Mouse (Mus musculus) large intestine, adult 2 months (tissue): Measurements from ENCODE around the gene Slc22a23. TPM values are rescaled to one million over a fixed set of nuclear protein-coding genes. Genes with fewer than 3 reads are reported as not detected.

ENCODE experiments used
- DNase-seq: peaks from one replicate; pipeline ENCODE4 v3.0.0-alpha.2; 2012; ENCODE audit warnings: low read depth, low spot score
- WGBS: fragments of 180-500 bp; shearing (Covaris S2); methylation state at CpG from one replicate; pipeline ENCODE4 v1.1.7; 2018; 5-methylcytosine and 5-hydroxymethylcytosine counted together
- polyA plus RNA-seq: library from polyadenylated mRNA; depleted of rRNA; stranded (reverse); fragments of >200 nt; gene quantifications from 2 replicates; pipeline ENCODE4 v1.2.3, GENCODE M21; 2012

Slc22a23 gene
- polyA plus RNA-seq, 1 experiment: 19.5 TPM

DNA sequence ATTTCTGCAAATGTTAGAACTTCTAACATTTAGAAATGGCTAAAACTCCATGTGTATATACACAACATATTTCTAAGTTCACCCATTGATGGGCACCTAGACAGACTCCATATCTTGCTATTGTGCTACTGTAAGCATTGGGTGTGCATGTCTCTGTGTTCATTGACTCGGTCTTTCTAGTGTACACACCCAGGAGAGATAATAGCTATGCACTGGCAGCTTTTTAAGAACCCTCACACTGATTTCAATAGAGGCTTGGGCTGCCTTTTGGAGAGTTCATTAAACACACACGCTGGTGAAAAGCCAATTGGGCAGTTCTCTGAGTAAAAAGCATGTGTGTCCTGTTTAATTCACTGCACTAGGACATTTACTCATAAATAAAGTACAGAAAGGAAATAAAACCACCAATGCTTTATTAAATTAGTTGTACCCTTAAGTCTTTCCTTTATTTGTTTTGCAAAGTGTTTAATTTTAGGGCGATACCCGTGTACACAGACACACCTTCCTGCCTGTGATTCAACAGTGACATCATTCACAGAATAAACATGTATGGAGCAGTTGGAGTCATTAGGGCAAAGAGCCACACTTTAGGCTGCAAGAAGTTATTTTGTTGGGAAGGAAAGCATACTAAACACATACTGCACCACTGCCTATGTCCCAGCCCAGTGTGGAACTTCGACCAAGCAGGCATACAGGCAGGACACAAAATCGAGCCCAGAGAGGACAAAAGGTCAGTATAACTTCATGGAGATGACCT is 137.1 kb downstream of the Slc22a23 start:
- 14% methylated on average over 6 of the region's 6 CpGs for WGBS
- peak; percentile 82 for DNase-seq

DNA sequence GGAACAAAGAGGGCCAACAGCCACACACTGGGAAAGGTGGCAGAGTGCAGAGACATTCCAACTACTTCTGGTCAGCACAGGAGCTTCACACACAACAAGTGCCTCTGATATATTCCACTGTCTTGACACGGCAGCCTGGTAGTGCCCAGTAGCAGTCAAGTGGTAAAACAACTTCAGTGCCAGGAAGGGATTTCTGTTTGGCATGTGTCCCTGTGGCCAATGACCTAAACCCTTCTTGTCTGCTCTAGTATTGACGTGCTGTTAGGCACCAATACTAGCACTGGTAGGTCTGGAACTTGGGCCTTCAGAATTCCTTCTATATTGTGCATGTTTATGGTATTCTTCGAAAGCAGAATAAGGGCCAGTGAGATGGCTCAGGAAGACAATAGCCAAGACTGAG is 139.8 kb downstream of the Slc22a23 start:
- WGBS: 77% methylated on average over 3 of the region's 3 CpGs
- DNase-seq: no peak

DNA sequence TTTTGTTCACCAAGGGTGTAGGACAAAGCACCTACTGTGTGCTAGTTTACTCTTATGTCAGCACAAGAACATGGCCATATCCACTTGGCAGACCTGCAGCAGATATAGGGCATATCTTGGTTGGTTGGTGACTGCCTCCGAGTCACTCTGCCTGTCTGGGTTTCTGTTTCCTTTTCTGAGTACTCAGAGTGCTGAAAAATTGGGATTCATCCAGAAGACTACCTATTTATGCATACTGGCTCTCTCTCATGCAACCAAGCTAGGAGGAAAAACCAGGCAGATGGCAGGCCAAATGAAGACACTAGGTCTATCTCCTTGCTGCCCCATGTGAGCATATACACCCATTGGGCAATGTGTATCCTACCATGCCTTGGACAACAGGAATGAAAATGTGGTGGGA is 149.3 kb downstream of the Slc22a23 start:
- WGBS: 73% methylated on average over 1 of the region's 1 CpGs
- no peak for DNase-seq

DNA sequence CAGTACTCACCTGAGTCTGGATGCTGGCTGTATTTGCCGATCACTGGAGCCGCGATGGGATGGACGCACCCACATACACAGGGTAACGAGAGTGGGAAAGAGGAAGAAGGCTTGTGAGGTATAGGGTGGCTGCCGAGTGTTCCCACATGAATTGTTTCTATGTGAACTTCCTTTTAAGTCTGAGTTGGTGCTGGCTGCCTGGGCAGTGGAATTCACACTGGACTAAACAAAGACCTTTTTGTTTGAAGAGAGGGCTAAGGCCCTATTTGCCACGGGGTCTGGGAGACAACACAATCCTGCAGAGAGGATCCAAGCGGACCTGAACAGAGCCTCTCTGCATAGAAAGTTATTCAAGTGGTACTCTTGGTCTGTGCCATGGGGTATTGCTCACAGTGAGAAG is 151.6 kb downstream of the Slc22a23 start:
- WGBS: 75% methylated on average over 8 of the region's 8 CpGs
- no peak for DNase-seq

DNA sequence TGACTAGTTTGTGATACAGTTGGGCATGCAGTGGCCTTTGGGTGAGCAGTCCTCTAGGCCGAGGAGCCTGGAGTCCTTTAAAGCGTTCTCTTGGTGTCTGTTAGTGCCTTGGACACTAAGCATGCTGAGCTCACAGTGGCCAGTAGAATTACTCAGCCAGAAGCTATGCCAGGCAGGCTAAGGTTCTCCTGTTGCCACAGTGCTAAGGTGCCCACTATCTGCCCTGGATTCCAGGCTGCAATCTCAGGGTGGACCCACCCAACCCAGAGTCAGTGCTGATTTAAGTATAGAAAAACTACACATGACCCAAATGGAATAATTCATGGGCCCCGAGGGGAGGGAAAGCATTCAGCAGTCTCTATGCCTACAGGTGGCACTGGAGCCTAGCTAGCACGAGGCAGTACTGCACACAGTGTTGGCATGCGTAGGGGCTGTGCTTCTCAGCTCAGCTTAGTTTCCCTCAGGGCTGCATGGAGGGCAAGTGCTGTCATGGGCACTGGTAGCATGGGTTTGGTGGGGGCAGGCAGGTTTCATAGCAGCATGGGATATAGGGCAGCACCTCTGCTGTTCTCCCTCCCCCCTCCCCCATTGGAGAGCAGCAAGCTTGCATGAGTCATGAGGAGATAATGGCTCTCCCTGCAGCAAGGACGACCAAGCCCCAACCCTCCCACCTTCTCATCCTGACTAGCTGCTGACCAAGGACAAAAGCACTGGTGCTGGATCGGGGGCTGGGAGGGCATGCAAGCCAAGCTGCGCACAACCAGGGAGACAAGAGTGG is 152.4 kb downstream of the Slc22a23 start:
- 70% methylated on average over 8 of the region's 8 CpGs for WGBS
- no peak for DNase-seq

DNA sequence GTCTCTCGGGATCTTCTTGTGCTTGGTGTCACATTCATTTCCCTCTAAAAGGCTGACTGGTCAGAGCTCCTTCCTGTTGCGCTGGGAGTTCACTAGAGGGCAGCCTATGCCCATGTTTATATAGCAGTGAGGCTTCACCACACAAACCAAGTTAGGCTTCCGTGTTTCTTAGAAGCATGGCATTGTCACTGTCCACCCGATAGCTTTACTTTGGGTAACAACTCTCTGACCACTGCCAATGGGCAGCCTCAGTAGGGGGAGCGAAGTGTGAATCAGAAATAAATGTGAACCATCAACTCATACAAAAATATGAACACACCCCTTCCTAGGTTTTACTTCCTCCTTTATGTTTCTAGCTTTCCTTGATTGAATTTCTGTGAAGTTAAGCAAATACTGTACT is 157.4 kb downstream of the Slc22a23 start:
- peak; percentile 47 for DNase-seq
- WGBS: 2% methylated on average over 5 of the region's 5 CpGs

DNA sequence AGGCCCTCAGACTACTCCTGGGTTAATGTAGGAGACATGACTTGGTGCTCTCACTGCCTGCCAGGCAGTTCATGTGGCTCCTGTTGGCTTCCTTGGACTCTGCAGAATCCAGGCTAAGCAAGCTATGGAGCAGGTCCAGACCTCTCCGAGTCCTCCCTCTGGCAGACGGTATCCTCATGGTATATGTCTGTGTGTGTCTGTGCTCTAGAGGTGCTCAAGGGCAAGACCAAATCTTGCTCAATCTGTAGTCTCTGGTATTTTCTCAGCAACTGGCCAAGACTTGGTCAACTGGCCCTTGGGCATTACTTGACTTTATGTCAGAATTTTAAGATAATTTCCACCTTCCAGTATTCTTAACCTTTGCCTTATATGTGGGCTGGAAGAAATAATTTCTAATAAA is 159.6 kb downstream of the Slc22a23 start:
- DNase-seq: no peak
- 82% methylated on average over 2 of the region's 2 CpGs for WGBS

DNA sequence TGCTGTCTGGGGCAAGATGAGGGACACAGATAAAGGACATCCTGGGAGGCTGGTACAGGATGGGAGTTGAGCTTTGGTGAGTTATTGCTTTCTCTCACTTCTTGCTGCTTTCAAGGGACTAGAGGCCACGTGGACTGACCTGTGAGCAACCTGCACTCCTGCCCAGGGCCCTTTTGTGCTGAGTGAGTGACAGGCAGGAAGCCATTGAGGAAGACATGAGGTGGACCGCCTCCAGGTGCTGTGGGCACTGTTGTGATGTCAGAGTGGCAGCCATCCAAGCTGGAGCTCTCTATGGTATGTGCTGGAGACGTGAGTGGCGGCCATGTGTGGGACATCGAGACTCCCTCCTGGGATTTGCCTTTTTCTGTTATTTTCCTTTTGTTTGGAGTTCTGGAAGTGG is 163.4 kb downstream of the Slc22a23 start:
- 85% methylated on average over 5 of the region's 5 CpGs for WGBS
- DNase-seq: no peak

DNA sequence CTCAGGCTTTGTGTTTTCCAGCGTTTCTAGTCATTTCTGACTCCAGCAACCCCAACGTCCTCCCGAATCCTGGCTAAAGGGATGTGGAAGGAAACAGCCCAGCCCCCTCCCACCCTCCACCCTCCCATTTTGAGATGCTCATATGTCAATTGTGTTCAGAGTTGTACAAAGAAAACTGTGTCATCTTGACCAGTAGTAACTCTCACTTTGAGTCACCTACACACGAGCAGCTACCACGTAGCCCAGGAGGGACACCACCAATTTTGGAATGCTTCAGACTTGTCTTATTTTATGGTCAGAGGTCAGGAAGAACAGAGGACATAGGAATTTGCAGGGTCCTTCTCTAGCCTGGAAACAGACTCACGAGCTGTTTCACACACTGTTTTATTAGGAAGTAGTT is 171.0 kb downstream of the Slc22a23 start:
- 95% methylated on average over 6 of the region's 6 CpGs for WGBS
- no peak for DNase-seq

DNA sequence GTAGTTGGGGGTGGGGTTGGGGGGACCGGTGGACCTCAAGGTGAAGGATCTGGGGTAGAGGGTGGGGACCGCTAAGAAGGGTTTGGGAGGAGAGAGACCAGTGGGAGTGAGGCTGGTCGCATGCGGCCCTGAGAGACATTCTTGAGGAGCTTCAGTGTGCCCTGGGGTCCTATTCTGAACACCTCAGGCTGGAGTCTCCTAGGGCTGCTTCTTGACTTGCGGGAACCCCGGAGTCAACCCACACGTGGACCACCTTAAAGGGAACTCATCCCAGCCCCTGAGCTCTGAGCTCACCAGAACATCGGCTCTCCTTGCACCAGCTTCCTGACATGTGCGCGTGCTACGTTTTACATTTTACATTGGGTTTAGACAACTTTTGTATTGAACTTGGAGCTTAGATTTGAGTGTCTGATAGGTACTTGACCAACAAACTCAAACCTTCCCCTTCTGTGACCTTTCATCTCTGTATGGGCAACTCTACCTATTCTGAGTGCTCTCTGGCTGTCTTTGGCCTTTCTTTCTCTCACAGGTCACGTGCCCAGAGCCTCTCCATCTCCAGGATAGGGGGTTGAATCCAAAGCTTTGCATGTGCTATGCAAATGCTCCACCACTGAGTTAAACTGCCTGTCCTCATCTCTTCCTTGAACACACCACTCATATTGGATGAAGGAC is 181.5 kb downstream of the Slc22a23 start:
- DNase-seq: no peak
- 31% methylated on average over 12 of the region's 12 CpGs for WGBS

DNA sequence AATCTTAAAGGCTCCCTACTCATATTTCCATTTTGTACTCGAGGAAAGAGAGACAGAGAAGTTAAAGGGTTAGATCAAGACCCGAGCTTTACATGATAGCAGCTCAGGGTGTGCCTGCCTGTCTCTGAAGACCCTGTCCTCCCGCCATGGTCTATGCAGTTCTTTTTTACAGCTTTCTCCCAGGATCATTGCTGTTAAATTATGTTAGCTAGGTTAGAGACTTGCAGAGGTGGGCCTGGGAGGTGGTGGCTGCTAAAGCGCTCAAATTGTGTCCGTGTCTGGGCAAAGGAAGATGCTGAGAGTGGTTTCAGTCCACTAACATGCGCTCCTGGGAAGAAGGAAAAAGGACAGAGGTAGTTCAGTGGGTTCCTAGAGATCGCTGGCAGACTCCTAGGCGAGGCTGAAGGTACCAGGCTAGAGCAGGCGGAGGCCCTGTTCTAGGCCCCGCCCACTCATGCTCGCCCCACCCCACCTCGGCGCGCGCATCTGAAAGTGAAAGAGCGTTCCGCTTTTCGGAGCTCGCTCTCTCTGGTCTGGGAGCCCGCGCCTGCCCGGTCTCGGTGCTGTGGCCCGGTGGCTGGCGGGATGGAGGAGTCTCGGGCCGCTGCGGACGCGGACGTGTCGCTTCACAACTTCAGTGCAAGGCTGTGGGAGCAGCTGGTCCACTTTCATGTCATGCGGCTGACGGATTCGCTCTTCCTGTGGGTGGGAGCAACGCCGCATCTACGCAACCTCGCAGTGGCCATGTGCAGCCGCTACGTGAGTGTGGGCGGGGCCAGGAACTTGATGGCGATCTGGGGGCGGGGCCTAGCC is 182.3 kb downstream of the Slc22a23 start, which contains the start of gene Psmg4:
Gene Psmg4 (plus strand): TSS at position 474 of the 813 bp plus-strand sequence.
- peak; percentile 78 for DNase-seq
- 2% methylated on average over 44 of the region's 44 CpGs for WGBS

DNA sequence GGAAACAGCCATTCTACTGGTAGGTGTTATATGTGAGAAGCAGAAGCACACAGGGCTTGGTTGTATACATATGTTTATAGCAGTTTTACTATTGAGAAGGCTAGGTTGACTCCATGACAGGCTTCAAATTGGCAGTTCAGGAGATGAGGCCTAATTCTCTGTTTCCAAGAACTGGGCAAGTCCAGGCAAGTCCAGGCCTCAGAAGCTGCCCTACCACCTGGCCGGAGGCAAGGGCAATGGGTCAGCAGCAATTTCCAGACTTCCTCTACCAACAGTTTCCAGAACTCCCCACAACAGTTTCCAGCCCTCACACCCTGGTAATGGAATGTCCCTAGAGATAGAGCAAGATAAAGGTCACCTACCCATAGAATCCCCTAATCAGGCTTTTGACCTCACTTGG is 185.1 kb downstream of the Slc22a23 start:
- no peak for DNase-seq
- WGBS: 81% methylated on average over 1 of the region's 1 CpGs

DNA sequence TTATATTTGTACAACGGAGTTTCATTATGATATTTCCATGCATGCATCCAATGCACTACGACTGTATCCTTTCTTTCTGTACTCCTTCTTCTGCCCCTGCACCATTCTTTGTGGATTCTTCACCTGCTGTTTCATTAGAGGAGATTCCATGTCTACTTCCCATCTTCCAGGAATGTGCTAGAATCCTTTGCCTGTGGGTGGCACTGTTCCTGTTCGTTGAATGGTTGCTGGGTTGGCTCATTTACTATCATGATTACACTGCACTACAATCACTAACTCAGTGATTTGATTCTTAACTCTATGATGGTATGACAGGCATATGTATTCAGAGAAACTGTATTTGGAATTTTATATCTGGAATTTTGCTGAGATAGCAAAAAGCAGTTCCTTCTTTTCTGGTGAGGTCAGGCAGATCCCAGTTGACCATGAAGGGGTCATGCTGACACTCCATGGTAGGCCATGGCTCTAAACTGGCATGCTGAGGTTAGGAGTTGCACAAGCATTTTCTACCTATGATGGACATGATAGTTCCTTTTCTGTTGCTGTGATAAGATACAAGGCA is 187.3 kb downstream of the Slc22a23 start:
- 86% methylated on average over 3 of the region's 3 CpGs for WGBS
- no peak for DNase-seq

DNA sequence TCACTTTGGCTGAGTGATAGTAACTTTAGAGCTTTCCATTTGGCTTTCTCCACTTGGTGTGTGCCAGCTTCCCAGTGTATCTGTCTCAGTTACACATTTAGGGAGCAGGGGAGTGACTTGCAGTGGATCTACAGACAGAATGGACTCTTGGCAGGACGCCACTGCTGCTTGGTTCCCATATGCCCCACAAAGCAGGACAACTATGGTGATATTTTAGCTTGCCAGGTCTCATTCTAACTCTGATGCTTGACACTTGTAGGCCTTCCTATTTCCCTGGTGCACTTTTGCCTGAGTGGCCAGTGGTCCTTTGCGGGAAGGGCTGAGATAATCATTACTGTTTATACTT is 188.2 kb downstream of the Slc22a23 start:
- no peak for DNase-seq
- 60% methylated on average over 2 of the region's 2 CpGs for WGBS

DNA sequence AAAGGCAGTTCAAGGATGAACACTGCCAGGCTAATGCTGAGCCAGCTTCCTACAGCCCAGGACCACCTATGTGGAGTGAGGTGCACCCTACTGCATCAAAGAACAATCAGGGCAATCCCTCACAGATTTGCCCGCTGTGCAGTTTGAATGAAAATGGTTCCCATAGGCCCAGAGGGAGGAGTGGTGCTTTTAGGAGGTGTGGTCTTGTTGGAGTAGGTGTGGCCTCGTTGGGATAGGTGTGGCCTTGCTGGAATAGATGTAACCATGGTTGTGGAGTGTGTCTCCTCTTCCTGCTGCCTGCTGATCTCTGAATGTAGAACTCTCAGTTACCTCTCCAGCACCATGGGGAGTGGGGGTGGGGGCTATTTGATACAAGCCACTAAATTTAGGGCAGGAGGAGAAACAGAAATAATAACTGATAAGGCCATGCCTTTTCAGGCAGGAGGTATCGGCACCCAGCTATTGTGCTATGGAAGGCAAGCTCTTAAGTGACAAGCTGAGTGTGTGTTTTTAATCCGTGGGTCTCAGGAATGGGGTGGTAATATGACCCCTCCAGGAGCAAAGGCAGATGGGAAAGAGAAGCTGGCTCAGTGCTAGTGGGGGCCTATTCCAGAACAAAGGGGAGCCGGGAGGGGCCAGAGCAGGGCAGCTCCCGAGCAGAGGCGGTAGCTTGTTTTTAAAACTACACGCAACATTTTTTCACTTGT is 188.7 kb downstream of the Slc22a23 start:
- 68% methylated on average over 8 of the region's 8 CpGs for WGBS

DNA sequence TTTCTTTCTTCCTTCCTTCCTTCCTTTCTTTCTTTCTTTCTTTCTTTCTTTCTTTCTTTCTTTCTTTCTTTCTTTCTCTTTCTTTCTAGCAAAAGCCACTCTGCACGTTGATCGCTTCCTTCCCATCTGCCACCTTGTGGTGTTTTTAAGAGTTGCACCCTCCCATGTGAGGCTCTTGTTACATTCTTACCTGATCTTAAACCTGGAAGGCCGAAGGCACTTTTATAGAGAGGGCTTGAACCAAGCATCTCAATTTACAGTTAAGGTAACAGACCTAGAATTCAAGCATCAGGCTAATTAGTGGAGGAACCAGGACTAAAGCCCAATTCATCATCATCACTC is 190.1 kb downstream of the Slc22a23 start:
- no peak for DNase-seq
- WGBS: 18% methylated on average over 3 of the region's 3 CpGs

More for the DNA sequence above, 188.7 kb downstream of the Slc22a23 start:
- no peak for DNase-seq

DNA sequence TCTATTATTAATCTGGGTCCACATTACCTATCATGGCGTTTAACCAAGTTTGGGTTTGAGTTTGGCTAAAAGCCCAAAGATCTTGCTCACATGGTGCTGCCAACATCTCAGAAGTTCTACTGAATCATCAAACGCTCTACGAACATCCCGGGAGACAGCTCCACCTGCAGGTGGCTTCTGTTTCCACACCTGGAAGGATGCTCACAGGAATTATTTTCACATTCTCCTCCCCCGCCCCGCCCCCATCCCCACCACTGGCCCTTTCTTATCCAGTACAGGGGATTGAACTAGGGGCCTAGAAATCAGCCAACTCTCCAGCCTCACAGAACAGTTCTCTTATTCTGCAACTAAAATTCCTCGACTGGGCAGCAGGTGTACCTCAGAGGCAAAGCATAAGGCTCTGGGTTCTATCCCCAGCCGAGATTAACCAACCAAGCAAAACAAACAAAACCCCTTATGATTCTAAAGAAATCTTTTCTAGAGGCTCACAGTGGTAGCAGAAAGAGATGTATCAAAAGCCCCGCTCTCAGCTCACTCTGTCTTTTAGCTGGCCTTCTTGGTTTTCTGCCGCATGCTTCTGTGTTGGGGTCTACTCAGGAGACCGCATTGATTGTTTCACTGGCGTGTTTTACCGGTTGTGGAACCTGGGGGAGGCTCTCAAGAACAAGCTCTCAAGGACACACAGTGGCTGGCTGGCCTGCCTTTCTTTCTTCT is 190.6 kb downstream of the Slc22a23 start:
- 24% methylated on average over 13 of the region's 13 CpGs for WGBS
- no peak for DNase-seq

DNA sequence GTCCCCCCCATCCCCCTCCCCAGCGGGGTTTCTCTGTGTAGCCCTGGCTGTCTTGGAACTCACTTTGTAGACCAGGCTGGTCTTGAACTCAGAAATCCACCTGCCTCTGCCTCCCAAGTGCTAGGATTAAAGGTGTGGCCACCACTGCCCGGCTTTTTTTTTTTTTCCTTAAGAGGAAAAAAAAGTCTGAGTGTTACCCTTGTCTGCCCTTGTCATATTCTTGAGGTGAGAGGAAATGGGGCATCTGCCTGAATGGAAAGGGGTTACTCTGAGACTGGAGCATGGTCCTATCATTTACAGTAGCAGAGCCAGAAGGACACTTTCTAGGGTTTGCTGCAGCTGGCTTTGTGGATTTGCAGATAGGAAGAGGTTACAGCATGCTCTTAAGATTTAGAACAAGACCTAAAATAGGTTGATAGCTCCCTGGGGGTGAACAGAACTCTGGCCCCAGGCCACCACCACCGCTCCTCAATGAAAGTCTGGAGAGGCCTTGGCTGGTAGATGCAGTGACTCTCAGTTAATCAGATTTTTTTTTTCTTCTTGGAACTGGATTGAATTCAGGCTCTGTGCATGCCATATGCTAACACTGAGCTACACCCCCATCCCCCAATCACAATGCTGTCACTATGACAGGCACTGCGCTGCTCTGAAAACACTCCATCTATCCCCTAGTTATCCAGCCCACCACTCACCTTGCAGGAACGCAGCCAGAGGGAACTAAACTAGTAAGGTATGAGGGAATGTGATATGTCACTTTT is 191.5 kb downstream of the Slc22a23 start:
- DNase-seq: no peak
- 69% methylated on average over 5 of the region's 5 CpGs for WGBS
